Mouse (Mus musculus): ENCODE data around the gene Ddx41. TPM values are rescaled to one million over a fixed set of nuclear protein-coding genes. Genes with fewer than 3 reads are reported as not detected.

The Ddx41 gene
- polyA plus RNA-seq, 1 experiment from 2014 or later, result 55.3 TPM

DNA sequence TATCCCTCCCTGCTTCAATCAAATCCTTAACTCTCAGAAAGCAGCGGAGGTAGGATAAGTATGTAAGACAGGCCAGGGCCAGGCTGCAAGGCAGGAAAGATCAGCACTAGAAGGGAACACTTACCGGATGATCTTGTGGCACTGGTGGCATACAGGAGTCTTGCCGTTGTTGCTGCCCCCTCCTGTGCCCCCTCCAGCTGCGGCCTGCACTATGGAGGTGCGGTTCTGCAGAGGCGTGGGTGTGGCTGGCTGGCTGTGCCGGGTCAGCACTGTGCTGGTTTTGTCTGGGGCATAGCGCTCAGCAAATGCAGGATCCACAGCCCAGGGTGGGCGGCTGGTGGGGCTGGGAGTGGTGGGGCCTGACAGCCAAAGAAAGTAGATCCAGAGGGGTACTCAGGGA is 30.6 kb downstream of the Ddx41 start:
- Histone ChIP-seq H3K4me2 (ENCODE audit: low read length) (no peak overlapping the region), H3K4me1 (ENCODE audit: control insufficient read depth, insufficient read depth, low read depth, low read length) (peaks cover 6% of the 10 kb centered on the region), H3K9me3 (ENCODE audit: control insufficient read depth, low read length) (no peaks in the 10 kb centered on the region), H3K27me3 (replicated peaks; ENCODE audit: control insufficient read depth, insufficient read depth, low read length) (no peaks in the 10 kb centered on the region), H3K4me3 (ENCODE audit: low read length) (no peak overlapping the region), H3K27ac (ENCODE audit: low read depth, low read length) (no peak overlapping the region), H3K36me3 (ENCODE audit: control insufficient read depth, insufficient read depth, low read length) (peaks cover 38% of the 10 kb centered on the region), H3K9ac (ENCODE audit: low read depth, low read length) (no peak overlapping the region)
- 93% methylated on average over 9 of the region's 9 CpGs for WGBS
- no peak for ATAC-seq

GRCm38 (mm10) chr13:55504390-55504789 is 32.1 kb downstream of the Ddx41 start:
- Histone ChIP-seq H3K9me3 (ENCODE audit: control insufficient read depth, low read length) (no peaks in the 10 kb centered on the region), H3K4me2 (ENCODE audit: low read length) (no peak overlapping the region), H3K4me3 (ENCODE audit: low read length) (no peak overlapping the region), H3K9ac (ENCODE audit: low read depth, low read length) (no peak overlapping the region), H3K4me1 (ENCODE audit: control insufficient read depth, insufficient read depth, low read depth, low read length) (no peaks in the 10 kb centered on the region), H3K36me3 (ENCODE audit: control insufficient read depth, insufficient read depth, low read length) (peaks cover 36% of the 10 kb centered on the region), H3K27ac (ENCODE audit: low read depth, low read length) (no peak overlapping the region), H3K27me3 (replicated peaks; ENCODE audit: control insufficient read depth, insufficient read depth, low read length) (no peaks in the 10 kb centered on the region)
- 82% methylated on average over 5 of the region's 5 CpGs for WGBS
- no peak for ATAC-seq

DNA sequence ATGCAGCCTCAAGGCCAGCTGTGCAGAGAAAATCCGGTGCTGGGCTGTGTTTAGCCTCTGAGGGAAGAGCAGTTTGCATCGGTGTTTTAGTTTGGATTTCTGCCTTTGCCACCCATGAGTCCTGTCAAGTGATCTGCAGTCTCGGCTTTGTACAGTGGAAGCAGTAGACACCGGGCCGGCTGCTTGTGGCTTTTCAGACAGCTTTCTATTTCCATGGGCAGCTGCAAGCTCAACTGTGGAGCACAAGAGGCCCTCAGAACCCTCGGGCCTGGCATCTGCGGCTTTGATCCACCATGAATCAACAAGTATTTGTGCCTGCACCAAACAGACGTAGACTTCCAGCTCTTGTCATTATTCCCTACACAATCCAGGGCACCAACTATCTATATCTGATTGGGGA is 34.1 kb downstream of the Ddx41 start:
- 86% methylated on average over 8 of the region's 8 CpGs for WGBS
- no peak overlapping the region for H3K4me2 ChIP-seq (ENCODE audit: low read length)
- no peak overlapping the region for H3K9ac ChIP-seq (ENCODE audit: low read depth, low read length)
- ATAC-seq, result no peak
- no peak overlapping the region for H3K4me3 ChIP-seq (ENCODE audit: low read length)
- H3K27ac ChIP-seq (ENCODE audit: low read depth, low read length), result no peak overlapping the region
- no peaks in the 10 kb centered on the region for H3K4me1 ChIP-seq (ENCODE audit: control insufficient read depth, insufficient read depth, low read depth, low read length)
- no peaks in the 10 kb centered on the region for H3K9me3 ChIP-seq (ENCODE audit: control insufficient read depth, low read length)
- no peaks in the 10 kb centered on the region for H3K27me3 ChIP-seq (replicated peaks; ENCODE audit: control insufficient read depth, insufficient read depth, low read length)
- peaks cover 23% of the 10 kb centered on the region for H3K36me3 ChIP-seq (ENCODE audit: control insufficient read depth, insufficient read depth, low read length)

DNA sequence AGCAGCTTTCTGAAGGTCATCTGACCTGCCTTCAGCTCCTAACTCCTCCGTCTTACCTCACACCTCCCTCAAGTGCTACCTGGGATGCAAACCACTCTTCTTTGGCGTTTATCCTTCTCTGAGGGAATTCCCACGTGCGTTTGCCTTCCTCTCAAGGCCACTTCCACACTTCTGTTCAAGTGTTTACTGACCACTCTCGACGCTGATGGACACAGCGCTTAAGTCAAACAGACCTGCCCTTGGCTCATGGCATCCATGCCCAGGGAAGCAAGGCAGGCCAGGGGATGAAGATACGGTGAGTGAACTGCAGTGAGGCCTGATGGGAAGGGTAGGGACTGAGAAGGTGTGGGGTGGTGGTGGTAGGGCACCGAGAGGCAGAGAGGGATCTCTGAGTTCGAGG is 35.9 kb downstream of the Ddx41 start:
- no peak for ATAC-seq
- Histone ChIP-seq H3K9me3 (ENCODE audit: control insufficient read depth, low read length) (no peaks in the 10 kb centered on the region), H3K27me3 (replicated peaks; ENCODE audit: control insufficient read depth, insufficient read depth, low read length) (no peaks in the 10 kb centered on the region), H3K4me3 (ENCODE audit: low read length) (no peak overlapping the region), H3K9ac (ENCODE audit: low read depth, low read length) (no peak overlapping the region), H3K27ac (ENCODE audit: low read depth, low read length) (no peak overlapping the region), H3K4me1 (ENCODE audit: control insufficient read depth, insufficient read depth, low read depth, low read length) (peaks cover 9% of the 10 kb centered on the region), H3K4me2 (ENCODE audit: low read length) (no peak overlapping the region), H3K36me3 (ENCODE audit: control insufficient read depth, insufficient read depth, low read length) (peaks cover 9% of the 10 kb centered on the region)
- 85% methylated on average over 10 of the region's 10 CpGs for WGBS

- Histone ChIP-seq H3K27ac (ENCODE audit: low read depth, low read length) (no peak overlapping the region), H3K27me3 (replicated peaks; ENCODE audit: control insufficient read depth, insufficient read depth, low read length) (no peaks in the 10 kb centered on the region), H3K4me3 (ENCODE audit: low read length) (no peak overlapping the region), H3K4me1 (ENCODE audit: control insufficient read depth, insufficient read depth, low read depth, low read length) (peaks cover 22% of the 10 kb centered on the region), H3K9ac (ENCODE audit: low read depth, low read length) (no peak overlapping the region), H3K4me2 (ENCODE audit: low read length) (no peak overlapping the region), H3K36me3 (ENCODE audit: control insufficient read depth, insufficient read depth, low read length) (peaks cover 6% of the 10 kb centered on the region; the same call in 1 of the 2 replicates), H3K9me3 (ENCODE audit: control insufficient read depth, low read length) (no peaks in the 10 kb centered on the region)
- ATAC-seq, result no peak
- WGBS, result 45% methylated on average over 11 of the region's 11 CpGs
Observed at GRCm38 (mm10) chr13:55498906-55499305, 37.6 kb downstream of the Ddx41 start.

DNA sequence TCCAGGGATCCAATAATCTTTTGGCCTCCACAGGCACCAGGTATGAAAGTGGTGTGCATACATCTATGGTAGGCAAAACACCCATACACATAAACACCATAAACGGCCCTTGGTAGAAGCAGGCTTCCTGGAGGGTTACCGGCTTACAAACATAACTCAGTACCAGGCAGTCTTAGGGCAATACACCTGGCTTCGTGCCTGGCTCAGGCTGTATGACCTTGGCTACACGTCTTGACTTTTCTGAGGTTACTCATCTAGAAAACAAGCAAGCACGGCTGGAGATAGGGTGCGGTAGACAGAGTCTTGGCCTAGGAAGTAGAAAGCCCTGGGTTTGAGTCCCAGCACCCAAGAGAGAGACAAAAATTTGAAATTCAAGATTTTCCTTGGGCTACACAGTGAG is 39.8 kb downstream of the Ddx41 start:
- Histone ChIP-seq H3K9ac (ENCODE audit: low read depth, low read length) (no peak overlapping the region), H3K4me1 (ENCODE audit: control insufficient read depth, insufficient read depth, low read depth, low read length) (peaks cover 22% of the 10 kb centered on the region), H3K9me3 (ENCODE audit: control insufficient read depth, low read length) (no peaks in the 10 kb centered on the region), H3K27ac (ENCODE audit: low read depth, low read length) (no peak overlapping the region), H3K4me3 (ENCODE audit: low read length) (no peak overlapping the region), H3K4me2 (ENCODE audit: low read length) (no peak overlapping the region), H3K36me3 (ENCODE audit: control insufficient read depth, insufficient read depth, low read length) (no peaks in the 10 kb centered on the region), H3K27me3 (replicated peaks; ENCODE audit: control insufficient read depth, insufficient read depth, low read length) (no peaks in the 10 kb centered on the region)
- 81% methylated on average over 6 of the region's 6 CpGs for WGBS
- ATAC-seq, result no peak

DNA sequence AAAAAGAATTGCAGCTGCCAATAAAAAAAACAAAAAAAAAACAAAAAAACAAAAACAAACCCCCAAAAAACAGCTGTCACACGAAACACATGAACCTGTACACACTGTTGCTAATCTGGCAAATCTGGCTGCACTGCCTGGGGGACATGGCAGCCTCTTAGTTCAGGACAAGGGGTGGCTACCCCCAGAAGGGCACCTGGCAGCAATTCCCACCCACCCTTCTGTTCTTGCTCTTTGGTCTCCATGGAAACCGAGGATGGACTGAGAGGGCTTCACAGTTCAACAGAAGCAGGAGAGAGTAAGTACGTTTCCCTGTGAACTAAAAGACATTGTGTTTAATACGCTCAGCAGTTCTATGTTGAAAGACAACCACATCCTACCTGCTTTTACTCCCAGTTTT is 40.8 kb downstream of the Ddx41 start:
- no peak for ATAC-seq
- peak overlapping the region; percentile 36; the same call in 1 of the 2 replicates for H3K27ac ChIP-seq (ENCODE audit: low read depth, low read length)
- peak overlapping the region; percentile 41 for H3K9ac ChIP-seq (ENCODE audit: low read depth, low read length)

DNA sequence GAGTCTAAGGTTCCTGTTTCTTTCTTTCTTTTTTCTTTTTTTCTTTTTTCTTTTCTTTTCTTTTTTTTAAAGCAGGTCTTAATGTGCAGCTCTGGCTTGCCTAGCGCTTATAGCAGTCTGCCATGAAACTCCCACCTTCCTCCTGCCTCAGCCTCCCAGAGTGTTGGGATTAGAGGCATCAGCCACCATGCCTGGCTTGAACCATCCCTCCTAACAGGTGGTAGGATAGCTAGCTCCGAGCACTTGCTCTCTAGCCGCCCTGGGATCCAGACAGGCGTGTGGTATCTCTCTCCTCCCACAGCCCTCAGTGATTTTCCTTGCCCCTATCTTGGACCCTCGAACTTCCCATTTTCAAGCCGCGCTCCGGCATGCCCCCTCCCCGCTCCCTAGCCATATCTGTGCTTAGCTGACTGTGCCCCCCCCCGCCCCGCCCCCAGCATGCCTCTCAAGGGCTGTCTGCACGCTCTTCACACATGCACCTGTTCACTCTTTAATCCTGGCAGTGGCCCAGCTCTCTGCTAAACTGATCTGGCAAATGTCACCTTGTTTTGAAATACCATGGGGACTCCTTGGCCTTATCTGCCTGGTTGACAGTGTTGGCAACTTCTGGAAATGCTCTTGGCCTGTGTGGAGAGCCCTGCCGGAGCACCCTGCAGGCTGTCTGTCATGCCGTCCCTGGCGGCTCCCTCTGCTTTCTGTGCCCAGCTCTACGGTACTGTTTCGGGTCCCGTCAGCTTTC is 41.4 kb downstream of the Ddx41 start:
- peaks cover 22% of the 10 kb centered on the region for H3K4me1 ChIP-seq (ENCODE audit: control insufficient read depth, insufficient read depth, low read depth, low read length)
- 15% methylated on average over 18 of the region's 18 CpGs for WGBS
- H3K4me3 ChIP-seq (ENCODE audit: low read length), result no peak overlapping the region
- H3K4me2 ChIP-seq (ENCODE audit: low read length), result no peak overlapping the region; the same call in 1 of the 2 replicates
- H3K9ac ChIP-seq (ENCODE audit: low read depth, low read length), result no peak overlapping the region; the same call in 1 of the 2 replicates
- no peaks in the 10 kb centered on the region for H3K36me3 ChIP-seq (ENCODE audit: control insufficient read depth, insufficient read depth, low read length)
- H3K9me3 ChIP-seq (ENCODE audit: control insufficient read depth, low read length), result no peaks in the 10 kb centered on the region
- H3K27ac ChIP-seq (ENCODE audit: low read depth, low read length), result peak overlapping the region; percentile 31; the same call in 1 of the 2 replicates
- no peaks in the 10 kb centered on the region for H3K27me3 ChIP-seq (replicated peaks; ENCODE audit: control insufficient read depth, insufficient read depth, low read length)
- peak; percentile 54 for ATAC-seq

More for the DNA sequence above, 40.8 kb downstream of the Ddx41 start:
- no peak overlapping the region for H3K4me3 ChIP-seq (ENCODE audit: low read length)
- peaks cover 22% of the 10 kb centered on the region for H3K4me1 ChIP-seq (ENCODE audit: control insufficient read depth, insufficient read depth, low read depth, low read length)
- WGBS, result 14% methylated on average over 4 of the region's 4 CpGs
- H3K36me3 ChIP-seq (ENCODE audit: control insufficient read depth, insufficient read depth, low read length), result no peaks in the 10 kb centered on the region
- no peaks in the 10 kb centered on the region for H3K9me3 ChIP-seq (ENCODE audit: control insufficient read depth, low read length)
- no peaks in the 10 kb centered on the region for H3K27me3 ChIP-seq (replicated peaks; ENCODE audit: control insufficient read depth, insufficient read depth, low read length)
- no peak overlapping the region for H3K4me2 ChIP-seq (ENCODE audit: low read length)

GRCm38 (mm10) chr13:55494257-55494656 is 42.2 kb downstream of the Ddx41 start:
- ATAC-seq, result 0 out of 2 replicates have a peak, but pooled peaks have one; percentile 21
- Histone ChIP-seq H3K4me3 (ENCODE audit: low read length) (no peak overlapping the region), H3K4me1 (ENCODE audit: control insufficient read depth, insufficient read depth, low read depth, low read length) (peaks cover 22% of the 10 kb centered on the region), H3K27ac (ENCODE audit: low read depth, low read length) (no peak overlapping the region), H3K27me3 (replicated peaks; ENCODE audit: control insufficient read depth, insufficient read depth, low read length) (no peaks in the 10 kb centered on the region), H3K9ac (ENCODE audit: low read depth, low read length) (peak overlapping the region; percentile 13; the same call in 1 of the 2 replicates), H3K9me3 (ENCODE audit: control insufficient read depth, low read length) (no peaks in the 10 kb centered on the region), H3K4me2 (ENCODE audit: low read length) (no peak overlapping the region), H3K36me3 (ENCODE audit: control insufficient read depth, insufficient read depth, low read length) (no peaks in the 10 kb centered on the region)
- WGBS, result 24% methylated on average over 2 of the region's 2 CpGs
